Comparison of ENCODE assay signal across 11 mouse cellular contexts in genomic region chr7:30332622-30333259, GRCm38 (mm10). TPM values are rescaled to one million over a fixed set of nuclear protein-coding genes. Genes with fewer than 3 reads are reported as not detected.
DNase-seq lines count a peak whose midpoint lies in the region; ATAC-seq and TF ChIP-seq lines count a peak whose summit lies in the region.
"Had no signal": no experiment of that assay in that cellular context is flagged by ENCODE, and none has a peak within 500 bp of the region (broad histone marks: within the 10 kb centered on the region; RNA-seq: fewer than 3 reads in every experiment).

No protein-coding gene starts in this region.

- peaks cover 20% of the 10 kb centered on the region for H3K27me3 ChIP-seq in heart, embryonic 13.5 days (replicated peaks)
- peaks cover 48% of the 10 kb centered on the region for H3K27me3 ChIP-seq in heart, embryonic 10.5 days (ENCODE audit: insufficient read depth, poor library complexity, severe bottlenecking)
- no peaks in the 10 kb centered on the region for H3K27me3 ChIP-seq in thymus, adult 2 months (ENCODE audit: control insufficient read depth, insufficient read depth, low read length)
- H3K27me3 ChIP-seq in hindbrain, embryonic 15.5 days = peaks cover 17% of the 10 kb centered on the region

- intact Hi-C loops in gastrocnemius, adult 2 months (cut with DNase I) = no loop called here

- no peaks in the 10 kb centered on the region for H3K9me3 ChIP-seq in heart, embryonic 13.5 days
- no peaks in the 10 kb centered on the region for H3K9me3 ChIP-seq in heart, embryonic 10.5 days
- no peaks in the 10 kb centered on the region for H3K9me3 ChIP-seq in hindbrain, embryonic 15.5 days
- H3K9me3 ChIP-seq: G1E; liver, embryonic 13.5 days had no signal

- no peak for TF ChIP-seq POLR2A in thymus, adult 2 months (IDR thresholded peaks at IDR 0.05; ENCODE audit: control insufficient read depth, extremely low read depth, insufficient read depth, low read length, poor library complexity)

- peak overlapping the region; percentile 5; the same call in 1 of the 2 replicates for H3K9ac ChIP-seq in heart, embryonic 13.5 days
- H3K9ac ChIP-seq in hindbrain, embryonic 15.5 days = no peak overlapping the region
- H3K9ac ChIP-seq: liver, embryonic 13.5 days had no signal

- peak overlapping the region; percentile 46 for H3K4me2 ChIP-seq in heart, embryonic 13.5 days
- H3K4me2 ChIP-seq in hindbrain, embryonic 15.5 days = peak overlapping the region; percentile 54
- H3K4me2 ChIP-seq: liver, embryonic 13.5 days had no signal

- H3K4me1 ChIP-seq in heart, embryonic 13.5 days = peaks cover 43% of the 10 kb centered on the region
- peaks cover 11% of the 10 kb centered on the region for H3K4me1 ChIP-seq in heart, embryonic 10.5 days
- H3K4me1 ChIP-seq in thymus, adult 2 months (replicated peaks; ENCODE audit: control insufficient read depth, insufficient read depth, low read length) = peaks cover 26% of the 10 kb centered on the region
- peaks cover 33% of the 10 kb centered on the region for H3K4me1 ChIP-seq in hindbrain, embryonic 15.5 days (replicated peaks)
- H3K4me1 ChIP-seq: liver, embryonic 13.5 days had no signal

- TF ChIP-seq CTCF in thymus, adult 2 months (IDR thresholded peaks at IDR 0.05; ENCODE audit: borderline replicate concordance, control insufficient read depth, extremely low read depth, insufficient read depth, low read length, poor library complexity) = no peak
- no peak for TF ChIP-seq CTCF in gastrocnemius, adult 2 months (IDR thresholded peaks at IDR 0.05)

- WGBS in heart, embryonic 13.5 days = 50% methylated on average over 18 of the region's 18 CpGs
- WGBS in heart, embryonic 10.5 days = 57% methylated on average over 18 of the region's 18 CpGs
- WGBS in thymus, adult 2 months = 25% methylated on average over 18 of the region's 18 CpGs
- WGBS in hindbrain, embryonic 15.5 days = 59% methylated on average over 18 of the region's 18 CpGs

- H3K27ac ChIP-seq in heart, embryonic 13.5 days (replicated peaks) = peak overlapping the region; percentile 84
- no peak overlapping the region for H3K27ac ChIP-seq in heart, embryonic 10.5 days
- peak overlapping the region; percentile 64 for H3K27ac ChIP-seq in thymus, adult 2 months (ENCODE audit: control insufficient read depth, insufficient read depth, low read length)
- no peak overlapping the region for H3K27ac ChIP-seq in hindbrain, embryonic 15.5 days (replicated peaks)
- H3K27ac ChIP-seq in gastrocnemius, adult 2 months = no peak overlapping the region
- H3K27ac ChIP-seq: liver, embryonic 13.5 days had no signal

- DNase-seq in heart, embryonic 10.5 days (ENCODE audit: low spot score) = no peak
- no peak for DNase-seq in thymus, adult 2 months
- DNase-seq in thymus, postnatal 36 days = no peak
- no peak for DNase-seq in adrenal gland, postnatal 4 days (ENCODE audit: low spot score in 2 of 2)
- DNase-seq in adrenal gland, postnatal 25 days = no peak
- no peak for DNase-seq in gastrocnemius, adult 2 months

- no peak for ATAC-seq in heart, embryonic 13.5 days (ENCODE audit: extremely low read depth, insufficient number of reproducible peaks, low FRiP score, low TSS enrichment)
- ATAC-seq in hindbrain, embryonic 15.5 days (ENCODE audit: low FRiP score, low read depth) = no peak

- H3K4me3 ChIP-seq in heart, embryonic 13.5 days = no peak overlapping the region
- H3K4me3 ChIP-seq in heart, embryonic 10.5 days = no peak overlapping the region
- no peak overlapping the region for H3K4me3 ChIP-seq in thymus, adult 2 months (ENCODE audit: control insufficient read depth, insufficient read depth, low read length)
- H3K4me3 ChIP-seq in hindbrain, embryonic 15.5 days = peak overlapping the region; percentile 29; the same call in 1 of the 2 replicates
- no peak overlapping the region for H3K4me3 ChIP-seq in gastrocnemius, adult 2 months
- H3K4me3 ChIP-seq: liver, embryonic 13.5 days had no signal

- no peaks in the 10 kb centered on the region for H3K36me3 ChIP-seq in heart, embryonic 13.5 days
- H3K36me3 ChIP-seq in heart, embryonic 10.5 days = no peaks in the 10 kb centered on the region
- H3K36me3 ChIP-seq in thymus, adult 2 months (ENCODE audit: control insufficient read depth, insufficient read depth, low read length) = no peaks in the 10 kb centered on the region
- H3K36me3 ChIP-seq in hindbrain, embryonic 15.5 days = no peaks in the 10 kb centered on the region
- H3K36me3 ChIP-seq: G1E; liver, embryonic 13.5 days had no signal

RNA-seq across cellular contexts. Expression of gene Sdhaf1, which starts 9.0 kb away (rescaled TPM):
- 14.6 and 15.1 TPM in 2 replicates for polyA plus RNA-seq in heart, embryonic 13.5 days (2015; fragmentation: Nextera tagmentation; extraction: Ambion mirVana)
- polyA plus RNA-seq in heart, embryonic 10.5 days (2016; fragmentation: Nextera tagmentation; extraction: Ambion mirVana) = 15.1 and 16.4 TPM in 2 replicates
- 26.9 and 31.7 TPM in 2 replicates for polyA plus RNA-seq in thymus, adult 2 months (2012; rRNA removed)
- 16.2 and 17.3 TPM in 2 replicates for polyA plus RNA-seq in hindbrain, embryonic 15.5 days (2015; fragmentation: Nextera tagmentation; extraction: Ambion mirVana)
- total RNA-seq in adrenal gland, postnatal 4 days (2021) = 10 to 100 TPM; 12.4 to 15.0 TPM
- total RNA-seq in adrenal gland, postnatal 25 days (2021) = 13.1 and 14.1 TPM in 2 replicates
- total RNA-seq in gastrocnemius, adult 2 months (2021) = 1 to 10 TPM; 5.9 to 6.9 TPM

RNA-seq across cellular contexts. Expression of gene E130208F15Rik, which starts 11.2 kb away (rescaled TPM):
- 2.5 and 3.3 TPM in 2 replicates for polyA plus RNA-seq in heart, embryonic 13.5 days (2015; fragmentation: Nextera tagmentation; extraction: Ambion mirVana)
- 2.5 and 3.2 TPM in 2 replicates for polyA plus RNA-seq in heart, embryonic 10.5 days (2016; fragmentation: Nextera tagmentation; extraction: Ambion mirVana)
- 0.74 and 0.93 TPM in 2 replicates for polyA plus RNA-seq in thymus, adult 2 months (2012; rRNA removed)
- polyA plus RNA-seq in hindbrain, embryonic 15.5 days (2015; fragmentation: Nextera tagmentation; extraction: Ambion mirVana) = 0.98 TPM in 1 of 2 replicates, not detected in the other
- total RNA-seq in adrenal gland, postnatal 4 days (2021) = 1 to 10 TPM; 1.4 to 1.7 TPM
- total RNA-seq in adrenal gland, postnatal 25 days (2021) = 1.5 and 2.0 TPM in 2 replicates
- under 1 TPM; 0.36 to 0.42 TPM for total RNA-seq in gastrocnemius, adult 2 months (2021)

RNA-seq across cellular contexts. Expression of gene Syne4, which starts 18.1 kb away (rescaled TPM):
- polyA plus RNA-seq in heart, embryonic 13.5 days (2015; fragmentation: Nextera tagmentation; extraction: Ambion mirVana) = 18.3 and 20.2 TPM in 2 replicates
- 26.8 and 43.1 TPM in 2 replicates for polyA plus RNA-seq in heart, embryonic 10.5 days (2016; fragmentation: Nextera tagmentation; extraction: Ambion mirVana)
- 15.4 and 16.8 TPM in 2 replicates for polyA plus RNA-seq in thymus, adult 2 months (2012; rRNA removed)
- polyA plus RNA-seq in hindbrain, embryonic 15.5 days (2015; fragmentation: Nextera tagmentation; extraction: Ambion mirVana) = 17.1 and 19.1 TPM in 2 replicates
- 10 to 100 TPM; 40.1 to 60.6 TPM for total RNA-seq in adrenal gland, postnatal 4 days (2021)
- total RNA-seq in adrenal gland, postnatal 25 days (2021) = 29.0 and 41.3 TPM in 2 replicates
- total RNA-seq in gastrocnemius, adult 2 months (2021) = 1 to 10 TPM; 1.8 to 2.1 TPM

RNA-seq across cellular contexts. Expression of gene Alkbh6, which starts 24.2 kb away (rescaled TPM):
- polyA plus RNA-seq in heart, embryonic 13.5 days (2015; fragmentation: Nextera tagmentation; extraction: Ambion mirVana) = 60.5 and 66.1 TPM in 2 replicates
- polyA plus RNA-seq in heart, embryonic 10.5 days (2016; fragmentation: Nextera tagmentation; extraction: Ambion mirVana) = 68.2 and 71.8 TPM in 2 replicates
- polyA plus RNA-seq in thymus, adult 2 months (2012; rRNA removed) = 159 and 192 TPM in 2 replicates
- polyA plus RNA-seq in hindbrain, embryonic 15.5 days (2015; fragmentation: Nextera tagmentation; extraction: Ambion mirVana) = 121 and 135 TPM in 2 replicates
- 10 to 100 TPM; 58.1 to 59.4 TPM for total RNA-seq in adrenal gland, postnatal 4 days (2021)
- total RNA-seq in adrenal gland, postnatal 25 days (2021) = 51.6 and 59.2 TPM in 2 replicates
- 10 to 100 TPM; 21.0 to 22.9 TPM for total RNA-seq in gastrocnemius, adult 2 months (2021)

RNA-seq across cellular contexts. Expression of gene Lrfn3, which starts 29.8 kb away (rescaled TPM):
- polyA plus RNA-seq in heart, embryonic 13.5 days (2015; fragmentation: Nextera tagmentation; extraction: Ambion mirVana) = 1.9 TPM in 2 replicates
- 1.3 and 2.0 TPM in 2 replicates for polyA plus RNA-seq in heart, embryonic 10.5 days (2016; fragmentation: Nextera tagmentation; extraction: Ambion mirVana)
- 0.78 and 1.1 TPM in 2 replicates for polyA plus RNA-seq in thymus, adult 2 months (2012; rRNA removed)
- polyA plus RNA-seq in hindbrain, embryonic 15.5 days (2015; fragmentation: Nextera tagmentation; extraction: Ambion mirVana) = 14.3 and 15.7 TPM in 2 replicates
- total RNA-seq in adrenal gland, postnatal 4 days (2021) = 10 to 100 TPM; 18.7 to 19.5 TPM
- 16.6 and 19.4 TPM in 2 replicates for total RNA-seq in adrenal gland, postnatal 25 days (2021)
- 1 to 10 TPM; 3.8 to 4.3 TPM for total RNA-seq in gastrocnemius, adult 2 months (2021)
- total RNA-seq: megakaryocyte, adult 5-6 weeks had no signal
- polyA plus RNA-seq: G1E had no signal

Comparison
In these comparisons a context has a peak if more than half of its experiments do, and no peak if none do; other contexts are left out.
1. H3K27ac ChIP-seq: peak in heart, embryonic 13.5 days (single experiment) and thymus, adult 2 months (single experiment); none in heart, embryonic 10.5 days (single experiment), hindbrain, embryonic 15.5 days (single experiment) and gastrocnemius, adult 2 months (single experiment).